Mouse (Mus musculus) embryonic facial prominence, embryonic 13.5 days (tissue): ENCODE results near the gene 1700030J22Rik. TPM values are rescaled to one million over a fixed set of nuclear protein-coding genes. Genes with fewer than 3 reads are reported as not detected.
A peak's percentile ranks its signal among the peaks of the same experiment; 100 is the strongest.

Experiments used
- ATAC-seq: fragments of 200-750 bp; cut with Nextera tagmentation; 2 replicates; pipeline ENCODE4 v1.8.0; 2017; ENCODE audit warnings: low read depth; ENCODE audit not compliant: insufficient number of reproducible peaks, insufficient read depth, low FRiP score, low TSS enrichment
- H3K27ac ChIP-seq: fragments of 300-500 bp; sonication (generic); 2 replicates; pipeline ENCODE4 v1.5.1; 2015; ENCODE audit warnings: moderate library complexity, mild to moderate bottlenecking, inconsistent platforms
- H3K27me3 ChIP-seq: fragments of 300-500 bp; sonication (generic); 2 replicates; pipeline ENCODE4 v1.6.1; 2015; ENCODE audit warnings: mild to moderate bottlenecking, inconsistent platforms
- H3K36me3 ChIP-seq: fragments of 300-500 bp; sonication (generic); 2 replicates; pipeline ENCODE4 v1.6.1; 2015; ENCODE audit warnings: mild to moderate bottlenecking, inconsistent platforms
- H3K4me1 ChIP-seq: fragments of 300-500 bp; sonication (generic); 2 replicates; pipeline ENCODE4 v1.6.1; 2015; ENCODE audit warnings: inconsistent platforms
- H3K4me2 ChIP-seq: fragments of 300-500 bp; sonication (generic); 2 replicates; pipeline ENCODE4 v1.6.1; 2015; ENCODE audit warnings: moderate library complexity, mild to moderate bottlenecking, inconsistent platforms
- H3K4me3 ChIP-seq: fragments of 300-500 bp; sonication (generic); 2 replicates; pipeline ENCODE4 v1.5.1; 2015; ENCODE audit warnings: mild to moderate bottlenecking, inconsistent platforms
- H3K9ac ChIP-seq: fragments of 300-500 bp; sonication (generic); 2 replicates; pipeline ENCODE4 v1.6.1; 2015; ENCODE audit warnings: mild to moderate bottlenecking, inconsistent platforms
- H3K9me3 ChIP-seq: fragments of 300-500 bp; sonication (generic); 2 replicates; pipeline ENCODE4 v1.6.1; 2016; ENCODE audit warnings: inconsistent platforms
- WGBS: fragments of 180-500 bp; shearing (Covaris S2); methylation state at CpG from one replicate; pipeline ENCODE4 v1.1.7; 2015; ENCODE audit warnings: mixed read lengths; 5-methylcytosine and 5-hydroxymethylcytosine counted together
- polyA plus RNA-seq: library from polyadenylated mRNA; unstranded; fragments of >200 nt; fragmentation: Nextera tagmentation; extraction: Ambion mirVana; gene quantifications from 2 replicates; pipeline ENCODE4 v1.2.1, GENCODE M21; 2015

The 1700030J22Rik gene
- polyA plus RNA-seq, 1 experiment from 2014 or later = 2.4 TPM

DNA sequence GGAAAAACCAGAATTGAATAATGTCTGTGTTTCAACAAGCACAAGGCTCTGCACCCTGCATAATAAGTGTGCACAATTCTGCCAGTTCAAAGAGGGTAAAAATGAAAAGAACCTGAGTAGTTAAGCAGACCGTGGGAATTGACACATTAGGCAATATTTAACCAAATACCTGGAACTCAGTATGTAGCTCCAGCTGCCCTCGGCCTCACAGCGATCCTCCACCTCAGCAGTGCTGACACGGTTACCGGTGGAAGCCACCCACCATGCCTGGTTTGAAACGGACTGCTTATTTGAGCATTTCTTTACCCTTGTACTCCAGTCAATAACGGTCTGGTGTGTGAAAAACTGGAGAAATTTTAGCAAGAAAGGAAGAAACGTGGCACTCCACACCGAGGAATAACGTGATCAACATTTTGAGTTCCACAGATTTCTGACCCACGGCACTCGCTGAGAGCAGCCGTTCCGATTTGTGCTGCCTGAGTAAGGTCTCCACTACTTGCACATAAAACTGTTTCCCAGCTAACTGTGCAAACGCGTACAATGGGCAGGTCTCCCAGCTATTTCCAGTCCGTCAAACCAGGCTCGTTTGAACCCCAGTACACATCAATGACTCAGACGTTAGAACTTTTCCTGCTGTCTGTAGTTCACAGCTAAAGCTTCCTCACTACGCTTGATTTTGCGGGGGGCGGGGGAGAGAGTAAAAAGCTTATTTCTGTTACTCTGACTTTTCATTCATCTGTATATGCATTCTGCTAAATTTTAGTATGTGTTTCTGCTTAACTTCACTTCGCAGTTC lies 13.6 kb upstream of the 1700030J22Rik start:
- Histone ChIP-seq H3K27me3 (peaks cover 5% of the 10 kb centered on the region; the same call in 1 of the 2 replicates), H3K4me2 (peak overlapping the region; percentile 91), H3K4me1 (peaks cover 10% of the 10 kb centered on the region), H3K4me3 (peak overlapping the region; percentile 75), H3K27ac (no peak overlapping the region), H3K36me3 (peaks cover 7% of the 10 kb centered on the region; the same call in 1 of the 2 replicates), H3K9ac (peak overlapping the region; percentile 79), H3K9me3 (no peaks in the 10 kb centered on the region)
- 8% methylated on average over 23 of the region's 23 CpGs for WGBS
- no peak for ATAC-seq

DNA sequence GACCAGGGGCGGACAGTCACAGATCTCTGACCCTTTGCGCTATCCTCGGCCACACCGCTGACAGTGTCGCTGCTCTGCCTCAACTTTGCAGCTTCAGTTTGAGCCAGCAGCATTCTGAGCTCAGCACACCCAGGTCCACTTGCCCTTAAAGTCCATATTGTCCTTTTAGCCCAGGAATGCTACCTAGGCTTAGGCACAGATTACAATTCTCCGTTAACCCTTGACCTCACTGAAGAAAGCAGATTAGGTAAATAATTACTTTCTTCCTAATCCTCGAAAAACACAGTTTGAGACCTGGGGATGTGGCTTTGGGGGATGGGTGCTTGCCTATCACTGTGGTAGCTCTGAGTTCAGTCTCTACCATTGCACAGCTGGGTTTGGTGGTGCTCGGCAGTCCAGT lies 12.5 kb upstream of the 1700030J22Rik start:
- H3K27ac ChIP-seq = no peak overlapping the region
- peaks cover 16% of the 10 kb centered on the region for H3K36me3 ChIP-seq
- H3K9ac ChIP-seq = no peak overlapping the region
- H3K27me3 ChIP-seq = peaks cover 5% of the 10 kb centered on the region; the same call in 1 of the 2 replicates
- H3K4me1 ChIP-seq = peaks cover 10% of the 10 kb centered on the region
- no peaks in the 10 kb centered on the region for H3K9me3 ChIP-seq
- H3K4me2 ChIP-seq = no peak overlapping the region
- 85% methylated on average over 8 of the region's 8 CpGs for WGBS
- ATAC-seq = no peak
- H3K4me3 ChIP-seq = no peak overlapping the region

DNA sequence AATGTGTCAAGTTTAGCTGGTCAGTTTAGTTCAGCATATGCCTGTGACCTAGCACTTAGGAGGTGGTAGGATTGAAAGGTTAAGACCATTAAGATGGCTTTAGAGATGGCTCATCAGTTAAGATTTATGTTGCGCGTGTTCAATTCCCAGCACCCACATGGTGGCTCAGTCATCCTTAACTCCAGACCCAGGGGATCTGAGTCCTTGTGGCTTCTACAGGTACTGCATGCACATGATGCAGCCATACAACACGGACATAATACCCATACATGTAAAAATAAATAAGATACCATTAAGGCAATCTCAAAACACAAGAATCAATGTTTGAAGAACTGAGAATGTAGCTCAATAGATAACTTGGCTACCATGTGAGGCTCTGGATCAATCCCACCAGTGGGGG lies 11.1 kb upstream of the 1700030J22Rik start:
- H3K4me1 ChIP-seq = peaks cover 10% of the 10 kb centered on the region

DNA sequence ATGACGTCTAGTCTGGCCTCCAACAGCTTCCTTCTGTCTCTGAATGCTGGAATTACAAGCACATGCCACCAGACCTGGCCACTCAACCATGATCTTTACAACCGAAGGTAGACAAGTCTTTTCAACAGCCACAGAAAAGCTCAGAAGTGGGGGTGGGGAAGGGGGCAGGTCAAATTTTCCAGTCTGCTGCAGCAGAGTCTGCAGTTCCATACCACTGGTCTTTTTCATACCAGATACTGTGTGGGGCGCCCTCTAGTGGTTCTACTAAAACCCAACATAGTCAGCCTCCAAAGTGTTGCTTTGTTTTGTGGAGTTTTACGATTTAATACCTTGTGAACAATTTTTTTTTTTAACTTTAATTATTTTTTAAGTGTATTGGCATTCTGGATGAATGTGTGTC lies 1.4 kb upstream of the 1700030J22Rik start:
- no peak for ATAC-seq
- H3K4me2 ChIP-seq = no peak overlapping the region
- 18% methylated on average over 4 of the region's 4 CpGs for WGBS
- H3K36me3 ChIP-seq = peaks cover 24% of the 10 kb centered on the region
- H3K4me3 ChIP-seq = no peak overlapping the region
- H3K4me1 ChIP-seq = peaks cover 22% of the 10 kb centered on the region
- H3K27ac ChIP-seq = no peak overlapping the region
- H3K9ac ChIP-seq = no peak overlapping the region
- no peaks in the 10 kb centered on the region for H3K27me3 ChIP-seq
- H3K9me3 ChIP-seq = no peaks in the 10 kb centered on the region

More for the DNA sequence above, 11.1 kb upstream of the 1700030J22Rik start:
- Histone ChIP-seq H3K36me3 (peaks cover 26% of the 10 kb centered on the region), H3K4me2 (no peak overlapping the region), H3K27ac (no peak overlapping the region), H3K27me3 (no peaks in the 10 kb centered on the region), H3K4me3 (no peak overlapping the region), H3K9me3 (no peaks in the 10 kb centered on the region), H3K9ac (no peak overlapping the region)
- 96% methylated on average over 3 of the region's 3 CpGs for WGBS
- ATAC-seq = no peak

DNA sequence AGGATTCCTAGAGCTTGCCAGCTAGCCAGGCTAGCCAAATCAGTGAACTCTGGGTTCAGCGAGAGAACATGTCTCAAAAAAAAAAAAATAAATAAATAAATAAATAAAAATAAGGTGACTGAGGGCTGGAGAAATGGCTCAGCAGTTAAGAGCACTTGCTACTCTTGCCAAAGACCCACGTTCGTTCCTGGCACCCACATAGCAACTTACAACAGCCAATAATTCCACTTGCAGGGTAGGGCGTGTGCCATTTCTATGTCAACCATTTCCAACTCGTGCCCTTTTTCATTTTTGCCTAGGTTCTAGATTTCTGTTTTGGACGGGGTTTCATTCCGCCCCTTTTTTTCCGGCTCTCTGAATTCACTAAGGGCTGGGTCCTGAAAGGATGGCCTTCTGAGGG lies 707 bp downstream of the 1700030J22Rik start:
- Histone ChIP-seq H3K4me1 (peaks cover 24% of the 10 kb centered on the region), H3K27ac (no peak overlapping the region), H3K9ac (peak overlapping the region; percentile 59), H3K9me3 (no peaks in the 10 kb centered on the region), H3K27me3 (no peaks in the 10 kb centered on the region), H3K36me3 (peaks cover 13% of the 10 kb centered on the region), H3K4me2 (peak overlapping the region; percentile 77), H3K4me3 (peak overlapping the region; percentile 73)
- 31% methylated on average over 8 of the region's 8 CpGs for WGBS
- ATAC-seq = no peak

DNA sequence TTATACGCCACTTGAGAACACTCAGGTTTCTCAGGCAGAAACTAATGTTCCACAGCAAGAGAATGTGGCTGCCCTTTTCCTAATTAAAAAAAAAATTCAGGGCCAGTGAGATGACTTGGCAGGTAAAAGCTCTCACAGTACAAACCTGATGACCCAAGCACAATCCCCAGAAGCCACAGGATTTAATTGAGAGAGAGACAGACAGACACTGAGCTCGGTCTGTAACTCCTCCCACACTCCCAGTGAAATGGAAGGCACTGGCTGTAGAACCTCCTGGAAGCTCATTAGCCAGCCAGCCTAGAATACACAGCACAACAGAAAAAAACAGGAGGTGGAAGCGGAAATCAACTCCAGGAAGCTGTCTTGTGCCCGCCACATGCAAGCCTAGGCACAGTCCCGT lies 3.2 kb downstream of the 1700030J22Rik start:
- H3K36me3 ChIP-seq = no peaks in the 10 kb centered on the region
- 0 out of 2 replicates have a peak overlapping the region, but pooled peaks have one; percentile 7 for H3K4me2 ChIP-seq
- peaks cover 24% of the 10 kb centered on the region for H3K4me1 ChIP-seq
- ATAC-seq = no peak
- H3K4me3 ChIP-seq = no peak overlapping the region
- WGBS = 51% methylated on average over 5 of the region's 5 CpGs
- H3K9ac ChIP-seq = no peak overlapping the region
- H3K9me3 ChIP-seq = no peaks in the 10 kb centered on the region
- no peaks in the 10 kb centered on the region for H3K27me3 ChIP-seq
- no peak overlapping the region for H3K27ac ChIP-seq

DNA sequence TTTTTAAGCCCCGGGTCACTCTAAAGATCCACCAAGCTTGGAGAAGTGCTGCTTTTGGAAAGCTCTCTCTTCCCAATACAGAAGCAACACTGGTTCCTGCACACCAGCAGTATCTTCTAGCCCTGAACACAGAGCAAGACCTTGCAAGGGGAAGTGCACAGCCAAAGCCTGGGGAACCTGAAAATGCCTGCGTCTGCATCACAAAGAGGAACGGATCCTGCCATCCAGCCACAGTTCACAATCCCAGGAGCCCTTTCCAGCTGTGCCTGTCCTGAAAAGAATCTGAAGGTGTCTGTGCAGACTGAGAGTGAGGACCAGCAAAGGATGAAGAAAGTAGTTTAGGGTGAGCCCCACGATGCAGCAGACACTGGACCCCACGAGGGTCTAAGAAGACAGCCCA lies 3.7 kb downstream of the 1700030J22Rik start:
- no peak for ATAC-seq
- H3K9ac ChIP-seq = peak overlapping the region; percentile 21; the same call in 1 of the 2 replicates

DNA sequence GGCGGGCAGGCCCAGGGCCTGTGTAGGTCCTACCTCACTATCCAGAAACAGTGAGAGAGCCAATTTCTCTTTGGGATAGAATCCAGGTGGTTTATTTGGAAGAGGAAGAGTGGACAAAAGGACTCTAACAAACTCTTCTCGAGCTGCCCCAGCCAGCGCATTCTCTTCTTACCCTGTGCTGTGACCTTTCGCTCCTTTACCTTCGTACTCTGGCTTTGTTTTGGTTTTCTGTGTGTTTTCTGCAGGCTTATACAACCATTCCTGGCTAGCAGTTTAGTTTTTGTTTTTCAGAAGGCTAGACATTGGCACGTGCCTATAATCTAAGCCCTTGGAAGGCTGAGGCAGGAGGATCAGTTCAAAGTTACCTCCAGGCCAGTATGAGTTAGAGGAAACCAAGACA lies 9.2 kb downstream of the 1700030J22Rik start:
- Histone ChIP-seq H3K4me2 (no peak overlapping the region), H3K9me3 (no peaks in the 10 kb centered on the region), H3K4me1 (no peaks in the 10 kb centered on the region), H3K36me3 (no peaks in the 10 kb centered on the region), H3K27ac (no peak overlapping the region), H3K4me3 (no peak overlapping the region), H3K9ac (no peak overlapping the region), H3K27me3 (no peaks in the 10 kb centered on the region)
- ATAC-seq = no peak
- 79% methylated on average over 6 of the region's 6 CpGs for WGBS

More for the DNA sequence above, 3.7 kb downstream of the 1700030J22Rik start:
- 32% methylated on average over 5 of the region's 5 CpGs for WGBS
- H3K36me3 ChIP-seq = no peaks in the 10 kb centered on the region
- H3K9me3 ChIP-seq = no peaks in the 10 kb centered on the region
- peaks cover 23% of the 10 kb centered on the region for H3K4me1 ChIP-seq
- no peaks in the 10 kb centered on the region for H3K27me3 ChIP-seq
- H3K27ac ChIP-seq = no peak overlapping the region
- H3K4me3 ChIP-seq = no peak overlapping the region
- H3K4me2 ChIP-seq = 0 out of 2 replicates have a peak overlapping the region, but pooled peaks have one; percentile 7

DNA sequence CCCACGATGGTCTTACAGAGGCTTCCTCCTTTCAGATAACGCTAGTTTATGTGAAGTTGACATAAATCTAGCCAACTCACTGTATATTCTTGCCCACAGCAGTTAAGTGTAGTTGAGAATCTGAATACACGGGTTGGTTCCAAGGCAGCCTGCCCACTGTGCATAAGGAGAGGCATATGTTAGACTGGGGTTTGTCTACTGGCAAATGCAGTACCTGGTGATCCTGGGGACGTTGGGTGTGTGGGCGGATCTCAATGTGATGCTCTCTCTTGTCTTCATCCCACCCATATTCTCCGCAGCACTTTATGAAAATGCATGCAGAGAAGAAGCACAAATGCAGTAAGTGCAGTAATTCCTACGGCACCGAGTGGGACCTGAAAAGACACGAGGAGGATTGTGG lies 24.3 kb downstream of the 1700030J22Rik start:
- Histone ChIP-seq H3K4me3 (no peak overlapping the region), H3K4me2 (no peak overlapping the region), H3K27me3 (no peaks in the 10 kb centered on the region), H3K9ac (no peak overlapping the region), H3K27ac (no peak overlapping the region), H3K36me3 (peaks cover 60% of the 10 kb centered on the region), H3K4me1 (peaks cover 13% of the 10 kb centered on the region), H3K9me3 (no peaks in the 10 kb centered on the region)
- ATAC-seq = no peak
- 96% methylated on average over 9 of the region's 9 CpGs for WGBS

DNA sequence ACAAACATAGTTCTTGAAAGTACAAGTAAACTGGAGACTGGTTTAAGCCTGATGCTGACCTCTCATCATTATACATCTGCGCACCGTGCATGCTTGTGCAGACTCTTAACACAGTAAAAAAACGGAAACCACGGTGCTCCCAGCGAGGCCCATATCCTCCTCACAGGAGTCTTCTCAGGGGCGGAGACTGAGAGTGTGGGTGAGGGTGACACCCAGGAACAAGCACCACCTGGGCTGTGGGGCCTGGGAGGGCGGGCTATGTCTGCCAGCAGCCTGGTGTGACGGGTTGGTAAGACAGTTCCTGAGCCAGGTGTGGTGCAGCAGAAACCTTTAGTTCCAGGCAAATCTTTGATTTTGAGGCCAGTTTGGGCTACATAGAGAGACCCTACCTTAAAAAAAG lies 26.3 kb downstream of the 1700030J22Rik start:
- Histone ChIP-seq H3K27me3 (no peaks in the 10 kb centered on the region), H3K9ac (no peak overlapping the region), H3K4me1 (peaks cover 13% of the 10 kb centered on the region), H3K36me3 (peaks cover 44% of the 10 kb centered on the region), H3K9me3 (no peaks in the 10 kb centered on the region), H3K4me3 (no peak overlapping the region), H3K27ac (no peak overlapping the region), H3K4me2 (no peak overlapping the region)
- ATAC-seq = no peak
- WGBS = 90% methylated on average over 8 of the region's 8 CpGs

DNA sequence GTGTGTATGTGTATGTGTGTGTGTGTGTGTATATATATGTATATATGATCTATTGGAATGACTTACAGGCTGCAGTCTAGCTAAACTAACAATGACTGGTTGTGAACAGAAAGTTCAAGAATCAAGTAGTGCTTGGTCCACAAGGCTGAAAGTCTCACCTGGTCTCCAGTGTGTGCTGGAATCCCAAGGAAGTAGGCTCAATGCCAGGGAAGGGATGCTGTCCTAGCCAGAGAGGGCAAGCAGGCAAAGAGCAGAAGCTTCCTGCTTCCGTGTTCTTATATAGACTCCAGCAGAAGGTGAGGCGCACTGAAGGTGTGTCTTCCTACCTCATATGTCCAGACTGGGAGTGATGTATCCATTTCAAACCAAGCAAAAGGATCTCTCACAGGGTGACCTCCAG lies 27.0 kb downstream of the 1700030J22Rik start:
- Histone ChIP-seq H3K4me2 (no peak overlapping the region), H3K4me1 (peaks cover 13% of the 10 kb centered on the region), H3K36me3 (peaks cover 38% of the 10 kb centered on the region), H3K9ac (no peak overlapping the region), H3K9me3 (no peaks in the 10 kb centered on the region), H3K4me3 (no peak overlapping the region), H3K27me3 (no peaks in the 10 kb centered on the region), H3K27ac (no peak overlapping the region)
- ATAC-seq = no peak
- 94% methylated on average over 2 of the region's 2 CpGs for WGBS

DNA sequence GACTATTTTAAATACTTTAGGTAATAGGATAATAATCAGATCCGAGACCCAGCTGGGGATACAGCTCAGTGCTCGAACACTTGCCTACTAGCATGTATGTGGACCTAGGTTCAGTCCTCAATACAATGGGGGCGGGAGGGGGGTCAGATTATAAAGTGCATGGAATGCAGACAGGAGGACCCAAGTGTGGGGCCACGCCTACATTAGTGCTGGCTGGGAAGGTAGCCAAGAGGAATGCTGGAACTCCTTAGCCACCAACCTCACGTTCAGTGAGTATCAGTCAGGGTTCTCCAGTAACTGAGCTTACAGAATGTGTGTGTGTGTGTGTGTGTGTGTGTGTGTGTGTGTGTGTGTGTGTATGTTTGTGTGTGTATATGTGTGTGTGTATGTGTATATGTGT lies 27.4 kb downstream of the 1700030J22Rik start:
- no peak overlapping the region for H3K9ac ChIP-seq
- no peaks in the 10 kb centered on the region for H3K27me3 ChIP-seq
- ATAC-seq = no peak
- WGBS = 48% methylated on average over 5 of the region's 5 CpGs
- peaks cover 34% of the 10 kb centered on the region for H3K36me3 ChIP-seq
- peaks cover 14% of the 10 kb centered on the region for H3K4me1 ChIP-seq
- H3K9me3 ChIP-seq = no peaks in the 10 kb centered on the region
- no peak overlapping the region for H3K4me3 ChIP-seq
- H3K4me2 ChIP-seq = no peak overlapping the region
- 0 out of 2 replicates have a peak overlapping the region, but pooled peaks have one; percentile 16 for H3K27ac ChIP-seq
